Mouse (Mus musculus) ES-E14 (cell line): ENCODE data around the gene Tead2. TPM values are rescaled to one million over a fixed set of nuclear protein-coding genes. Genes with fewer than 3 reads are reported as not detected.

Experiments
- DNase-seq: peaks from one replicate; pipeline ENCODE4 v3.0.0-alpha.2; 2013; ENCODE audit warnings: low read depth, low spot score
- H3K27ac ChIP-seq: 2 replicates; pipeline ENCODE4 v1.5.1; 2012; ENCODE audit warnings: low read depth, mild to moderate bottlenecking, low read length, moderate library complexity, mixed read lengths; ENCODE audit not compliant: poor library complexity, insufficient read depth, severe bottlenecking
- H3K36me3 ChIP-seq: 2 replicates; pipeline ENCODE4 v1.6.1; 2012; ENCODE audit warnings: mild to moderate bottlenecking, low read length, moderate library complexity, mixed read lengths; ENCODE audit not compliant: control insufficient read depth, poor library complexity, insufficient read depth, severe bottlenecking
- H3K4me1 ChIP-seq, 2 experiments: fragments of 150-350 bp in 1 of 2; sonication (generic) in 1 of 2; 2 replicates each; pipeline ENCODE4 v1.6.1; 2012; ENCODE audit warnings: low read length in 2 of 2, mild to moderate bottlenecking in 1 of 2, mixed read lengths in 1 of 2; ENCODE audit not compliant: control insufficient read depth in 2 of 2, insufficient read depth in 2 of 2, poor library complexity in 1 of 2
- H3K4me3 ChIP-seq, 2 experiments: fragments of 150-350 bp in 1 of 2; sonication (generic) in 1 of 2; 2 replicates each; pipeline ENCODE4 v1.5.1; 2012; ENCODE audit warnings: low read length in 2 of 2, low read depth in 1 of 2, mild to moderate bottlenecking in 1 of 2, mixed read lengths in 1 of 2; ENCODE audit not compliant: insufficient read depth in 1 of 2, poor library complexity in 1 of 2, severe bottlenecking in 1 of 2
- H3K9ac ChIP-seq: 2 replicates; pipeline ENCODE4 v1.6.1; 2012; ENCODE audit warnings: low read depth, mild to moderate bottlenecking, low read length, mixed read lengths; ENCODE audit not compliant: poor library complexity, insufficient read depth, severe bottlenecking
- H3K9me3 ChIP-seq: fragments of 150-350 bp; sonication (generic); 2 replicates; pipeline ENCODE4 v1.6.1; 2012; ENCODE audit warnings: low read depth, mild to moderate bottlenecking, low read length; ENCODE audit not compliant: control insufficient read depth, insufficient read depth
- CHD2 ChIP-seq: IDR thresholded peaks from 2 replicates; pipeline ENCODE4 v1.6.1; 2014; ENCODE audit warnings: mild to moderate bottlenecking, low read depth, low read length, inconsistent platforms
- ZC3H11A ChIP-seq: IDR thresholded peaks from 2 replicates; pipeline ENCODE4 v1.6.1; 2012; ENCODE audit warnings: low read depth, mild to moderate bottlenecking, inconsistent platforms, low read length, borderline replicate concordance
- in situ Hi-C, 2 experiments: fragments of 600-800 bp; cut with MboI; formaldehyde crosslinking; loops; one replicate each; pipeline ENCODE4 v1.15.1; 2025; ENCODE audit warnings: low sequenced_read_pairs in 2 of 2, inconsistent platforms in 1 of 2; ENCODE audit not compliant: unreplicated experiment in 2 of 2
- total RNA-seq: library from RNA; depleted of rRNA; stranded (reverse); fragments of 300-350 nt; gene quantifications from 2 replicates; pipeline ENCODE4 v1.2.3, GENCODE M21; 2012; rRNA removed

Gene Tead2
- total RNA-seq, 1 experiment, result 95.9 TPM

- Histone ChIP-seq H3K4me1 (peaks cover 9 to 18% of the 10 kb centered on the region in 2 experiments), H3K36me3 (no peaks in the 10 kb centered on the region), H3K4me3 (peak within 1 kb of the TSS; percentile 74 to 78), H3K27ac (no peak within 1 kb of the TSS), H3K9me3 (no peaks in the 10 kb centered on the region), H3K9ac (peak within 1 kb of the TSS; percentile 66; the same call in 1 of the 2 replicates)
- TF ChIP-seq ZC3H11A (0 out of 2 replicates have a peak, but pooled peaks have one; percentile 13), CHD2 (no peak)
- in situ Hi-C loops, result no loop called here
- DNase-seq, result peak; percentile 60
Observed at GRCm38 (mm10) chr7:45277136-45277760, 61.7 kb downstream of the Tead2 start, which contains the start of gene Slc6a21. Gene Slc6a21, plus strand, starts transcription at chr7:45277513.

Other genes with a start within 250 kb of the Tead2 start
- gene Cpt1c, start 240.9 kb upstream of the Tead2 start, total RNA-seq, result 60.3 and 123 TPM in 2 replicates
- 413 and 429 TPM in 2 replicates for gene Prmt1, start 229.2 kb upstream of the Tead2 start, total RNA-seq
- gene Irf3, start 218.1 kb upstream of the Tead2 start, total RNA-seq, result 45.9 and 68.4 TPM in 2 replicates
- gene Bcl2l12, start 217.0 kb upstream of the Tead2 start, total RNA-seq, result 11.9 and 13.0 TPM in 2 replicates
- 39.0 and 39.2 TPM in 2 replicates for gene Scaf1, start 199.4 kb upstream of the Tead2 start, total RNA-seq
- 11.1 and 14.4 TPM in 2 replicates for gene Rras, start 197.8 kb upstream of the Tead2 start, total RNA-seq
- 32.3 and 37.5 TPM in 2 replicates for gene Prr12, start 162.9 kb upstream of the Tead2 start, total RNA-seq
- gene Nosip, start 153.3 kb upstream of the Tead2 start, total RNA-seq, result 94.2 and 106 TPM in 2 replicates
- gene Prrg2, start 153.1 kb upstream of the Tead2 start, total RNA-seq, result 9.8 and 11.4 TPM in 2 replicates
- 137 and 207 TPM in 2 replicates for gene Rcn3, start 123.5 kb upstream of the Tead2 start, total RNA-seq
- gene Fcgrt, start 111.9 kb upstream of the Tead2 start, total RNA-seq, result 10.6 and 15.1 TPM in 2 replicates
- 1,746 and 1,854 TPM in 2 replicates for gene Rps11, start 91.3 kb upstream of the Tead2 start, total RNA-seq
- gene Rpl13a, start 87.0 kb upstream of the Tead2 start, total RNA-seq, result 3,971 and 5,136 TPM in 2 replicates
- 0.36 and 0.90 TPM in 2 replicates for gene Gm45713, start 79.5 kb upstream of the Tead2 start, total RNA-seq
- 1.8 and 1.9 TPM in 2 replicates for gene Flt3l, start 79.3 kb upstream of the Tead2 start, total RNA-seq
- 69.9 and 70.2 TPM in 2 replicates for gene Pih1d1, start 61.5 kb upstream of the Tead2 start, total RNA-seq
- gene Aldh16a1, start 61.2 kb upstream of the Tead2 start, total RNA-seq, result 108 and 115 TPM in 2 replicates
- 3.4 and 4.4 TPM in 2 replicates for gene Slc17a7, start 51.8 kb upstream of the Tead2 start, total RNA-seq
- gene Gfy, start 36.2 kb upstream of the Tead2 start, total RNA-seq, result 0.11 TPM in 1 of 2 replicates, not detected in the other
- gene Pth2, start 34.8 kb upstream of the Tead2 start, total RNA-seq, result 0.54 TPM in 1 of 2 replicates, not detected in the other
- 2.4 and 2.7 TPM in 2 replicates for gene Ccdc155, start 10.9 kb upstream of the Tead2 start, total RNA-seq
- gene Dkkl1, start 3.6 kb upstream of the Tead2 start, total RNA-seq, result 4.7 and 6.9 TPM in 2 replicates
- 37.6 and 50.8 TPM in 2 replicates for gene Cd37, start 23.4 kb downstream of the Tead2 start, total RNA-seq
- 12.7 and 14.6 TPM in 2 replicates for gene Slc6a16, start 25.3 kb downstream of the Tead2 start, total RNA-seq
- 0.21 and 0.67 TPM in 2 replicates for gene Slc6a21, start 61.8 kb downstream of the Tead2 start, total RNA-seq
- gene Trpm4, start 118.0 kb downstream of the Tead2 start, total RNA-seq, result 26.5 and 48.5 TPM in 2 replicates
- gene Hrc, start 119.5 kb downstream of the Tead2 start, total RNA-seq, result 0.71 and 1.4 TPM in 2 replicates
- gene Ppfia3, start 151.3 kb downstream of the Tead2 start, total RNA-seq, result 6.9 and 12.6 TPM in 2 replicates
- gene Lin7b, start 154.8 kb downstream of the Tead2 start, total RNA-seq, result 5.6 and 11.3 TPM in 2 replicates
- gene Snrnp70, start 180.0 kb downstream of the Tead2 start, total RNA-seq, result 303 and 310 TPM in 2 replicates
- gene Kcna7, start 189.9 kb downstream of the Tead2 start, total RNA-seq, result 0.85 and 2.3 TPM in 2 replicates
- gene Ntf5, start 197.9 kb downstream of the Tead2 start, total RNA-seq, result 2.4 and 3.6 TPM in 2 replicates
- 0.37 TPM in 1 of 2 replicates, not detected in the other for gene Lhb, start 205.1 kb downstream of the Tead2 start, total RNA-seq
- 26.1 and 26.8 TPM in 2 replicates for gene Gys1, start 219.1 kb downstream of the Tead2 start, total RNA-seq
- 228 and 281 TPM in 2 replicates for gene Ruvbl2, start 222.3 kb downstream of the Tead2 start, total RNA-seq
- 398 and 408 TPM in 2 replicates for gene Ftl1, start 244.1 kb downstream of the Tead2 start, total RNA-seq